Mouse (Mus musculus) CH12.LX (cell line): ENCODE results near the gene Ctsh.

ENCODE experiments used
- CHD1 ChIP-seq: IDR thresholded peaks from 2 replicates; pipeline ENCODE4 v1.6.1; 2012; ENCODE audit warnings: low read depth, low read length, improper control_type of control experiment, inconsistent platforms
- CTCF ChIP-seq, 2 experiments: IDR thresholded peaks in 1 of 2; conservative IDR thresholded peaks in 1 of 2; 2 replicates each; pipeline ENCODE4 v1.5.1; 2011 to 2012; ENCODE audit warnings: low read depth in 2 of 2, low read length in 2 of 2, improper control_type of control experiment in 1 of 2, inconsistent platforms in 1 of 2, mild to moderate bottlenecking in 1 of 2, moderate library complexity in 1 of 2
- EP300 ChIP-seq: IDR thresholded peaks from 2 replicates; pipeline ENCODE4 v1.6.1; 2011; ENCODE audit warnings: low read length, improper control_type of control experiment
- ETS1 ChIP-seq: conservative IDR thresholded peaks from 2 replicates; pipeline ENCODE4 v1.6.1; 2012; ENCODE audit warnings: low read depth, mild to moderate bottlenecking, inconsistent platforms, low read length, improper control_type of control experiment, moderate library complexity
- GABPA ChIP-seq: IDR thresholded peaks from 2 replicates; pipeline ENCODE4 v1.6.1; 2012; ENCODE audit warnings: low read depth, low read length, improper control_type of control experiment, inconsistent platforms; ENCODE audit not compliant: insufficient replicate concordance
- MAZ ChIP-seq: IDR thresholded peaks from 2 replicates; pipeline ENCODE4 v1.6.1; 2012; ENCODE audit warnings: low read depth, mild to moderate bottlenecking, inconsistent platforms, low read length, improper control_type of control experiment, moderate library complexity
- POLR2A ChIP-seq: IDR thresholded peaks from 2 replicates; pipeline ENCODE4 v1.6.1; 2011; ENCODE audit warnings: low read depth, mild to moderate bottlenecking, improper control_type of control experiment, low read length
- SMC3 ChIP-seq: IDR thresholded peaks from 2 replicates; pipeline ENCODE4 v1.6.1; 2011; ENCODE audit warnings: low read depth, low read length, improper control_type of control experiment
- USF1 ChIP-seq: IDR thresholded peaks from 2 replicates; pipeline ENCODE4 v1.6.1; 2014; ENCODE audit warnings: low read depth, mild to moderate bottlenecking, inconsistent platforms, low read length, improper control_type of control experiment
- ZC3H11A ChIP-seq: IDR thresholded peaks from 2 replicates; pipeline ENCODE4 v1.6.1; 2012; ENCODE audit warnings: low read depth, mild to moderate bottlenecking, inconsistent platforms, low read length, improper control_type of control experiment
- ZKSCAN1 ChIP-seq: IDR thresholded peaks from 2 replicates; pipeline ENCODE4 v1.6.1; 2012; ENCODE audit warnings: low read depth, inconsistent platforms, low read length, improper control_type of control experiment, borderline replicate concordance

GRCm38 (mm10) chr9:90106915-90107314, 53.0 kb downstream of the Ctsh start:
- TF ChIP-seq USF1 (no peak), CHD1 (no peak), ZKSCAN1 (no peak), CTCF (conservative IDR thresholded peaks at IDR 0.05 in 1 of 2, IDR thresholded peaks at IDR 0.05 in 1 of 2; ENCODE audit: low read depth in 2 of 2, low read length in 2 of 2) (no peak), ETS1 (no peak), POLR2A (no peak), GABPA (no peak), SMC3 (no peak), MAZ (no peak), ZC3H11A (no peak), EP300 (no peak)
